Mouse (Mus musculus): ENCODE data around the gene Ccdc177.

- TF ChIP-seq CTCF (IDR thresholded peaks at IDR 0.05; ENCODE audit: extremely low read depth, insufficient read depth, low read length) (0 out of 2 replicates have a peak, but pooled peaks have one; percentile 10), POLR2A (IDR thresholded peaks at IDR 0.05; ENCODE audit: extremely low read depth, insufficient read depth, low read length) (no peak)
Measured at GRCm38 (mm10) chr12:80791571-80792444, 31.3 kb upstream of the Ccdc177 start.
